Mouse (Mus musculus): Measurements from ENCODE around the gene Terb2. TPM values are rescaled to one million over a fixed set of nuclear protein-coding genes. Genes with fewer than 3 reads are reported as not detected.
A peak's percentile ranks its signal among the peaks of the same experiment; 100 is the strongest.

Terb2 gene
- polyA plus RNA-seq, 1 experiment from 2014 or later: not detected

- no peaks in the 10 kb centered on the region for H3K27me3 ChIP-seq (ENCODE audit: control insufficient read depth, insufficient read depth, low read depth, low read length)
- peak overlapping the region; percentile 80 for H3K27ac ChIP-seq (ENCODE audit: low read length)
- peaks cover 28% of the 10 kb centered on the region for H3K4me1 ChIP-seq (ENCODE audit: control insufficient read depth, low read depth, low read length)
- WGBS (ENCODE audit: insufficient replicate concordance): 5% methylated on average over 18 of the region's 18 CpGs
- ATAC-seq (ENCODE audit: low read depth): peak; percentile 17
- H3K4me3 ChIP-seq (ENCODE audit: low read depth, low read length): peak overlapping the region; percentile 75
- no peaks in the 10 kb centered on the region for H3K9me3 ChIP-seq (replicated peaks; ENCODE audit: control insufficient read depth, low read length)
- H3K4me2 ChIP-seq (ENCODE audit: low read depth, low read length): peak overlapping the region; percentile 83
- peaks cover 10% of the 10 kb centered on the region for H3K36me3 ChIP-seq (ENCODE audit: control insufficient read depth, insufficient read depth)
- peak overlapping the region; percentile 80 for H3K9ac ChIP-seq (ENCODE audit: low read depth, low read length)
Measured at GRCm38 (mm10) chr2:122148242-122148917, 37.7 kb upstream of the Terb2 start.

GRCm38 (mm10) chr2:122149316-122149715 lies 36.8 kb upstream of the Terb2 start:
- H3K27ac ChIP-seq (ENCODE audit: low read length): no peak overlapping the region
- H3K36me3 ChIP-seq (ENCODE audit: control insufficient read depth, insufficient read depth): peaks cover 13% of the 10 kb centered on the region
- H3K4me1 ChIP-seq (ENCODE audit: control insufficient read depth, low read depth, low read length): peaks cover 28% of the 10 kb centered on the region
- no peaks in the 10 kb centered on the region for H3K9me3 ChIP-seq (replicated peaks; ENCODE audit: control insufficient read depth, low read length)
- H3K4me3 ChIP-seq (ENCODE audit: low read depth, low read length): peak overlapping the region; percentile 75
- H3K27me3 ChIP-seq (ENCODE audit: control insufficient read depth, insufficient read depth, low read depth, low read length): no peaks in the 10 kb centered on the region
- peak overlapping the region; percentile 80; the same call in 1 of the 2 replicates for H3K9ac ChIP-seq (ENCODE audit: low read depth, low read length)
- WGBS (ENCODE audit: insufficient replicate concordance): 72% methylated on average over 6 of the region's 6 CpGs
- peak overlapping the region; percentile 83 for H3K4me2 ChIP-seq (ENCODE audit: low read depth, low read length)
- ATAC-seq (ENCODE audit: low read depth): no peak

- Histone ChIP-seq H3K27me3 (ENCODE audit: control insufficient read depth, insufficient read depth, low read depth, low read length) (no peaks in the 10 kb centered on the region), H3K4me1 (ENCODE audit: control insufficient read depth, low read depth, low read length) (peaks cover 28% of the 10 kb centered on the region), H3K27ac (ENCODE audit: low read length) (no peak overlapping the region), H3K4me2 (ENCODE audit: low read depth, low read length) (peak overlapping the region; percentile 83), H3K9ac (ENCODE audit: low read depth, low read length) (no peak overlapping the region), H3K4me3 (ENCODE audit: low read depth, low read length) (0 out of 2 replicates have a peak overlapping the region, but pooled peaks have one; percentile 75), H3K9me3 (replicated peaks; ENCODE audit: control insufficient read depth, low read length) (no peaks in the 10 kb centered on the region), H3K36me3 (ENCODE audit: control insufficient read depth, insufficient read depth) (peaks cover 13% of the 10 kb centered on the region)
- ATAC-seq (ENCODE audit: low read depth): no peak
- 67% methylated on average over 3 of the region's 3 CpGs for WGBS (ENCODE audit: insufficient replicate concordance)
Measured at GRCm38 (mm10) chr2:122149716-122150115, 36.4 kb upstream of the Terb2 start.

- no peak overlapping the region for H3K4me3 ChIP-seq (ENCODE audit: low read depth, low read length)
- H3K9me3 ChIP-seq (replicated peaks; ENCODE audit: control insufficient read depth, low read length): no peaks in the 10 kb centered on the region
- no peak for ATAC-seq (ENCODE audit: low read depth)
- peaks cover 13% of the 10 kb centered on the region for H3K36me3 ChIP-seq (ENCODE audit: control insufficient read depth, insufficient read depth)
- no peak overlapping the region for H3K9ac ChIP-seq (ENCODE audit: low read depth, low read length)
- H3K4me1 ChIP-seq (ENCODE audit: control insufficient read depth, low read depth, low read length): peaks cover 34% of the 10 kb centered on the region
- no peaks in the 10 kb centered on the region for H3K27me3 ChIP-seq (ENCODE audit: control insufficient read depth, insufficient read depth, low read depth, low read length)
- 68% methylated on average over 1 of the region's 1 CpGs for WGBS (ENCODE audit: insufficient replicate concordance)
- H3K4me2 ChIP-seq (ENCODE audit: low read depth, low read length): no peak overlapping the region
- H3K27ac ChIP-seq (ENCODE audit: low read length): no peak overlapping the region
Measured at GRCm38 (mm10) chr2:122151221-122151620, 34.9 kb upstream of the Terb2 start.

GRCm38 (mm10) chr2:122152850-122153249 lies 33.2 kb upstream of the Terb2 start:
- Histone ChIP-seq H3K4me3 (ENCODE audit: low read depth, low read length) (no peak overlapping the region), H3K9me3 (replicated peaks; ENCODE audit: control insufficient read depth, low read length) (no peaks in the 10 kb centered on the region), H3K27ac (ENCODE audit: low read length) (peak overlapping the region; percentile 22; the same call in 1 of the 2 replicates), H3K4me1 (ENCODE audit: control insufficient read depth, low read depth, low read length) (peaks cover 31% of the 10 kb centered on the region), H3K36me3 (ENCODE audit: control insufficient read depth, insufficient read depth) (peaks cover 13% of the 10 kb centered on the region), H3K27me3 (ENCODE audit: control insufficient read depth, insufficient read depth, low read depth, low read length) (no peaks in the 10 kb centered on the region), H3K4me2 (ENCODE audit: low read depth, low read length) (no peak overlapping the region), H3K9ac (ENCODE audit: low read depth, low read length) (no peak overlapping the region)
- ATAC-seq (ENCODE audit: low read depth): no peak
- WGBS (ENCODE audit: insufficient replicate concordance): 61% methylated on average over 3 of the region's 3 CpGs

GRCm38 (mm10) chr2:122153681-122154365 lies 32.2 kb upstream of the Terb2 start:
- no peak overlapping the region for H3K4me2 ChIP-seq (ENCODE audit: low read depth, low read length)
- peaks cover 27% of the 10 kb centered on the region for H3K4me1 ChIP-seq (ENCODE audit: control insufficient read depth, low read depth, low read length)
- no peak for ATAC-seq (ENCODE audit: low read depth)
- no peak overlapping the region for H3K4me3 ChIP-seq (ENCODE audit: low read depth, low read length)
- no peaks in the 10 kb centered on the region for H3K27me3 ChIP-seq (ENCODE audit: control insufficient read depth, insufficient read depth, low read depth, low read length)
- no peak overlapping the region for H3K9ac ChIP-seq (ENCODE audit: low read depth, low read length)
- WGBS (ENCODE audit: insufficient replicate concordance): 35% methylated on average over 6 of the region's 7 CpGs
- peak overlapping the region; percentile 22; the same call in 1 of the 2 replicates for H3K27ac ChIP-seq (ENCODE audit: low read length)
- peaks cover 13% of the 10 kb centered on the region for H3K36me3 ChIP-seq (ENCODE audit: control insufficient read depth, insufficient read depth)
- H3K9me3 ChIP-seq (replicated peaks; ENCODE audit: control insufficient read depth, low read length): no peaks in the 10 kb centered on the region

- H3K9me3 ChIP-seq (replicated peaks; ENCODE audit: control insufficient read depth, low read length): no peaks in the 10 kb centered on the region
- peaks cover 13% of the 10 kb centered on the region for H3K36me3 ChIP-seq (ENCODE audit: control insufficient read depth, insufficient read depth)
- 69% methylated on average over 2 of the region's 2 CpGs for WGBS (ENCODE audit: insufficient replicate concordance)
- peaks cover 21% of the 10 kb centered on the region for H3K4me1 ChIP-seq (ENCODE audit: control insufficient read depth, low read depth, low read length)
- ATAC-seq (ENCODE audit: low read depth): no peak
- no peak overlapping the region for H3K27ac ChIP-seq (ENCODE audit: low read length)
- H3K9ac ChIP-seq (ENCODE audit: low read depth, low read length): no peak overlapping the region
- H3K4me2 ChIP-seq (ENCODE audit: low read depth, low read length): no peak overlapping the region
- no peaks in the 10 kb centered on the region for H3K27me3 ChIP-seq (ENCODE audit: control insufficient read depth, insufficient read depth, low read depth, low read length)
- no peak overlapping the region for H3K4me3 ChIP-seq (ENCODE audit: low read depth, low read length)
Measured at GRCm38 (mm10) chr2:122154479-122154878, 31.6 kb upstream of the Terb2 start.

- ATAC-seq (ENCODE audit: low read depth): no peak
- peaks cover 13% of the 10 kb centered on the region for H3K36me3 ChIP-seq (ENCODE audit: control insufficient read depth, insufficient read depth)
- peak overlapping the region; percentile 73 for H3K27ac ChIP-seq (ENCODE audit: low read length)
- WGBS (ENCODE audit: insufficient replicate concordance): 61% methylated on average over 2 of the region's 2 CpGs
- no peak overlapping the region for H3K9ac ChIP-seq (ENCODE audit: low read depth, low read length)
- no peaks in the 10 kb centered on the region for H3K9me3 ChIP-seq (replicated peaks; ENCODE audit: control insufficient read depth, low read length)
- peaks cover 14% of the 10 kb centered on the region for H3K4me1 ChIP-seq (ENCODE audit: control insufficient read depth, low read depth, low read length)
- no peaks in the 10 kb centered on the region for H3K27me3 ChIP-seq (ENCODE audit: control insufficient read depth, insufficient read depth, low read depth, low read length)
- H3K4me2 ChIP-seq (ENCODE audit: low read depth, low read length): no peak overlapping the region
- no peak overlapping the region for H3K4me3 ChIP-seq (ENCODE audit: low read depth, low read length)
Measured at GRCm38 (mm10) chr2:122155292-122155691, 30.8 kb upstream of the Terb2 start.

All from liver, embryonic 16.5 days (tissue).